Mouse (Mus musculus): ENCODE measurements around the gene Slc39a10. TPM values are rescaled to one million over a fixed set of nuclear protein-coding genes. Genes with fewer than 3 reads are reported as not detected.

Gene Slc39a10
- total RNA-seq (2021): 10 to 100 TPM; 21.1 to 25.3 TPM

GRCm38 (mm10) chr1:46892752-46893151 is at the start of gene Slc39a10:
Gene Slc39a10 (minus strand): TSS chr1:46892852.
- no peak for DNase-seq

GRCm38 (mm10) chr1:46939295-46939694 is 46.6 kb upstream of the Slc39a10 start:
- no peak for DNase-seq

GRCm38 (mm10) chr1:46937641-46938040 is 45.0 kb upstream of the Slc39a10 start:
- no peak for DNase-seq

GRCm38 (mm10) chr1:46927104-46927503 is 34.5 kb upstream of the Slc39a10 start:
- no peak for DNase-seq

GRCm38 (mm10) chr1:46926239-46926638 is 33.6 kb upstream of the Slc39a10 start:
- no peak for DNase-seq

- no peak for DNase-seq
Measured at GRCm38 (mm10) chr1:46924992-46925391, 32.3 kb upstream of the Slc39a10 start.

GRCm38 (mm10) chr1:46922904-46923303 is 30.3 kb upstream of the Slc39a10 start:
- DNase-seq: no peak

GRCm38 (mm10) chr1:46921630-46922029 is 29.0 kb upstream of the Slc39a10 start:
- DNase-seq: no peak

GRCm38 (mm10) chr1:46916237-46916636 is 23.6 kb upstream of the Slc39a10 start:
- DNase-seq: no peak

- DNase-seq: no peak
Measured at GRCm38 (mm10) chr1:46914349-46914748, 21.7 kb upstream of the Slc39a10 start.

- DNase-seq: no peak
Measured at GRCm38 (mm10) chr1:46912506-46913156, 20.0 kb upstream of the Slc39a10 start.

GRCm38 (mm10) chr1:46910154-46910553 is 17.5 kb upstream of the Slc39a10 start:
- DNase-seq: no peak

GRCm38 (mm10) chr1:46905706-46906105 is 13.1 kb upstream of the Slc39a10 start:
- DNase-seq: no peak

GRCm38 (mm10) chr1:46902102-46902683 is 9.5 kb upstream of the Slc39a10 start:
- no peak for DNase-seq

GRCm38 (mm10) chr1:46894281-46894842 is 1.7 kb upstream of the Slc39a10 start:
- no peak for DNase-seq

GRCm38 (mm10) chr1:46888726-46889125 is 3.9 kb downstream of the Slc39a10 start:
- no peak for DNase-seq

GRCm38 (mm10) chr1:46888324-46888723 is 4.3 kb downstream of the Slc39a10 start:
- no peak for DNase-seq

GRCm38 (mm10) chr1:46887908-46888307 is 4.7 kb downstream of the Slc39a10 start:
- no peak for DNase-seq

GRCm38 (mm10) chr1:46886091-46886490 is 6.6 kb downstream of the Slc39a10 start:
- no peak for DNase-seq

- no peak for DNase-seq
Measured at GRCm38 (mm10) chr1:46885231-46885630, 7.4 kb downstream of the Slc39a10 start.

GRCm38 (mm10) chr1:46879951-46880350 is 12.7 kb downstream of the Slc39a10 start:
- no peak for DNase-seq

GRCm38 (mm10) chr1:46873770-46874169 is 18.9 kb downstream of the Slc39a10 start:
- DNase-seq: no peak

GRCm38 (mm10) chr1:46869788-46870187 is 22.9 kb downstream of the Slc39a10 start:
- no peak for DNase-seq
